Comparison of ENCODE assay signal across 12 mouse cellular contexts in the genomic region with DNA sequence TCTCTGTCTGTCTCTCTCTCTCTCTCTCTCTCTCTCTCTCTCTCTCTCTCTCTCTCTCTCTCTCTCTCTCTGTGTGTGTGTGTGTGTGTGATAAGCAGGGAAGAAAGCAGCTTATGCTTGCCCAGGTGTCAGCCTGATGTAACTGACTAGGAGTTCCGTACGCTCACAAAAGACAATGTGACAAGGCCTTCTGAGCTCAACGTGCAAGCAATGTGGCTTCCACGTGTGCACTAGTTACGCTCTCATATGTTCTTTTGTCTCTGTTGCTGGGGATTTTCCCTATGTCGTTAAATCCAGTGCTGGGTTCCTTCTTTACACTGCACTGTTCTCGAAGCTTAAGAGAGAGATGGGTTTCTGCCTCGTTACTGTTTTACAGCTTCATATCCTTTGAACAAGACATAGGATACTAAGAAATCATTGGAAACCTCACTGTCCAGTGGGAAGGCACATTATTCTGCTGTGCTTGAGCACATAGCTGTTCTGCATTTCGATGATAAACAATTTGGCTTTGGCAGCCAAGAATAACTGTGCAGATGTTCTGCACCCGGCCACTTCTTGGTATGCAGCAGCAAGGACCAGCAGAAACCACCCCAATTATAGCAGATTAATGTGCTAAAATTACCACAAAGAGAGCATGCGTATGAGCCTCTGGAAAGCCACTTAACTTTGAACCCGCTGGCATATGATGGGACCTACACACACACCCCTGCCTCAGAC.
DNase-seq lines count a peak whose midpoint lies in the region; ATAC-seq and TF ChIP-seq lines count a peak whose summit lies in the region.
"Had no signal": no experiment of that assay in that cellular context is flagged by ENCODE, and none has a peak within 500 bp of the region (broad histone marks: within the 10 kb centered on the region; RNA-seq: fewer than 3 reads in every experiment).

No protein-coding gene starts in this region.

- peak overlapping the region; percentile 30; the same call in 1 of the 2 replicates for H3K27ac ChIP-seq in embryonic facial prominence, embryonic 12.5 days
- H3K27ac ChIP-seq in embryonic facial prominence, embryonic 10.5 days (replicated peaks) = no peak overlapping the region; the same call in 1 of the 2 replicates
- peak overlapping the region; percentile 63 for H3K27ac ChIP-seq in midbrain, embryonic 12.5 days (replicated peaks)
- no peak overlapping the region for H3K27ac ChIP-seq in midbrain, embryonic 11.5 days (ENCODE audit: low read depth, low read length)
- H3K27ac ChIP-seq in forebrain, postnatal 0 days (ENCODE audit: low read depth, low read length) = peak overlapping the region; percentile 54
- peak overlapping the region; percentile 49 for H3K27ac ChIP-seq in neural tube, embryonic 14.5 days (ENCODE audit: low read depth, low read length)
- H3K27ac ChIP-seq in kidney, embryonic 16.5 days (ENCODE audit: low read length) = no peak overlapping the region
- H3K27ac ChIP-seq: limb, embryonic 15.5 days; stomach, embryonic 15.5 days had no signal

- peaks cover 7% of the 10 kb centered on the region; the same call in 1 of the 2 replicates for H3K4me1 ChIP-seq in embryonic facial prominence, embryonic 12.5 days
- H3K4me1 ChIP-seq in embryonic facial prominence, embryonic 10.5 days = peaks cover 10% of the 10 kb centered on the region
- peaks cover 24% of the 10 kb centered on the region for H3K4me1 ChIP-seq in midbrain, embryonic 12.5 days
- H3K4me1 ChIP-seq in midbrain, embryonic 11.5 days (ENCODE audit: control insufficient read depth, insufficient read depth, low read length) = peaks cover 5% of the 10 kb centered on the region; the same call in 1 of the 2 replicates
- H3K4me1 ChIP-seq in forebrain, postnatal 0 days (ENCODE audit: insufficient read depth) = peaks cover 6% of the 10 kb centered on the region; the same call in 1 of the 2 replicates
- 0 out of 2 replicates have a peak, but pooled peaks cover 5% of the 10 kb centered on the region for H3K4me1 ChIP-seq in neural tube, embryonic 14.5 days (ENCODE audit: control insufficient read depth, insufficient read depth, low read length)
- H3K4me1 ChIP-seq in kidney, embryonic 16.5 days (ENCODE audit: insufficient read depth, low read length) = no peaks in the 10 kb centered on the region
- H3K4me1 ChIP-seq: stomach, embryonic 15.5 days had no signal

- no peaks in the 10 kb centered on the region for H3K36me3 ChIP-seq in embryonic facial prominence, embryonic 12.5 days
- H3K36me3 ChIP-seq in embryonic facial prominence, embryonic 10.5 days (replicated peaks) = no peaks in the 10 kb centered on the region
- H3K36me3 ChIP-seq in midbrain, embryonic 12.5 days = no peaks in the 10 kb centered on the region
- H3K36me3 ChIP-seq in midbrain, embryonic 11.5 days (ENCODE audit: control insufficient read depth, insufficient read depth, low read length) = no peaks in the 10 kb centered on the region
- no peaks in the 10 kb centered on the region for H3K36me3 ChIP-seq in forebrain, postnatal 0 days (ENCODE audit: insufficient read depth)
- no peaks in the 10 kb centered on the region for H3K36me3 ChIP-seq in neural tube, embryonic 14.5 days (ENCODE audit: control insufficient read depth, insufficient read depth, low read length)
- H3K36me3 ChIP-seq in kidney, embryonic 16.5 days (ENCODE audit: insufficient read depth, low read length) = no peaks in the 10 kb centered on the region
- H3K36me3 ChIP-seq: limb, embryonic 15.5 days; stomach, embryonic 15.5 days had no signal

- H3K9me3 ChIP-seq in embryonic facial prominence, embryonic 12.5 days = no peaks in the 10 kb centered on the region
- no peaks in the 10 kb centered on the region for H3K9me3 ChIP-seq in embryonic facial prominence, embryonic 10.5 days
- H3K9me3 ChIP-seq in midbrain, embryonic 12.5 days = no peaks in the 10 kb centered on the region
- no peaks in the 10 kb centered on the region for H3K9me3 ChIP-seq in midbrain, embryonic 11.5 days (ENCODE audit: control insufficient read depth, low read length)
- H3K9me3 ChIP-seq in forebrain, postnatal 0 days (ENCODE audit: low read length) = no peaks in the 10 kb centered on the region
- H3K9me3 ChIP-seq in neural tube, embryonic 14.5 days (ENCODE audit: control insufficient read depth, low read length) = no peaks in the 10 kb centered on the region
- no peaks in the 10 kb centered on the region for H3K9me3 ChIP-seq in kidney, embryonic 16.5 days (ENCODE audit: low read length)
- H3K9me3 ChIP-seq: limb, embryonic 15.5 days; stomach, embryonic 15.5 days had no signal

- H3K4me2 ChIP-seq in embryonic facial prominence, embryonic 12.5 days (replicated peaks) = no peak overlapping the region
- no peak overlapping the region for H3K4me2 ChIP-seq in midbrain, embryonic 12.5 days (replicated peaks)
- no peak overlapping the region for H3K4me2 ChIP-seq in midbrain, embryonic 11.5 days
- no peak overlapping the region for H3K4me2 ChIP-seq in forebrain, postnatal 0 days (ENCODE audit: low read depth)
- no peak overlapping the region for H3K4me2 ChIP-seq in neural tube, embryonic 14.5 days (ENCODE audit: low read depth, low read length)
- H3K4me2 ChIP-seq in kidney, embryonic 16.5 days (replicated peaks; ENCODE audit: low read depth, low read length) = no peak overlapping the region
- H3K4me2 ChIP-seq: limb, embryonic 15.5 days; stomach, embryonic 15.5 days had no signal

- H3K27me3 ChIP-seq in embryonic facial prominence, embryonic 12.5 days = no peaks in the 10 kb centered on the region
- no peaks in the 10 kb centered on the region for H3K27me3 ChIP-seq in embryonic facial prominence, embryonic 10.5 days (replicated peaks; ENCODE audit: low read depth, poor library complexity, severe bottlenecking)
- H3K27me3 ChIP-seq in midbrain, embryonic 12.5 days = no peaks in the 10 kb centered on the region
- H3K27me3 ChIP-seq in midbrain, embryonic 11.5 days (ENCODE audit: control insufficient read depth, insufficient read depth, low read length) = no peaks in the 10 kb centered on the region
- no peaks in the 10 kb centered on the region for H3K27me3 ChIP-seq in forebrain, postnatal 0 days (ENCODE audit: insufficient read depth, low read length)
- no peaks in the 10 kb centered on the region for H3K27me3 ChIP-seq in neural tube, embryonic 14.5 days (ENCODE audit: control insufficient read depth, insufficient read depth, low read length)
- no peaks in the 10 kb centered on the region for H3K27me3 ChIP-seq in kidney, embryonic 16.5 days (ENCODE audit: insufficient read depth, low read length)
- H3K27me3 ChIP-seq: limb, embryonic 15.5 days; Patski; stomach, embryonic 15.5 days had no signal

- no peak for ATAC-seq in embryonic facial prominence, embryonic 12.5 days (ENCODE audit: insufficient number of reproducible peaks, insufficient read depth, low FRiP score, low TSS enrichment)
- ATAC-seq in midbrain, embryonic 12.5 days (ENCODE audit: low FRiP score, low read depth) = no peak
- ATAC-seq in midbrain, embryonic 11.5 days (ENCODE audit: low FRiP score) = no peak
- peak; percentile 59 for ATAC-seq in forebrain, postnatal 0 days
- ATAC-seq in neural tube, embryonic 14.5 days (ENCODE audit: low read depth) = no peak
- no peak for ATAC-seq in kidney, embryonic 16.5 days (ENCODE audit: low FRiP score, low TSS enrichment)
- ATAC-seq: Patski had no signal

- H3K4me3 ChIP-seq in embryonic facial prominence, embryonic 12.5 days = no peak overlapping the region
- H3K4me3 ChIP-seq in embryonic facial prominence, embryonic 10.5 days = no peak overlapping the region
- H3K4me3 ChIP-seq in midbrain, embryonic 12.5 days = no peak overlapping the region
- H3K4me3 ChIP-seq in midbrain, embryonic 11.5 days (ENCODE audit: low read depth, low read length) = no peak overlapping the region
- H3K4me3 ChIP-seq in forebrain, postnatal 0 days (ENCODE audit: low read depth, low read length) = no peak overlapping the region
- no peak overlapping the region for H3K4me3 ChIP-seq in neural tube, embryonic 14.5 days (ENCODE audit: low read depth, low read length)
- H3K4me3 ChIP-seq in kidney, embryonic 16.5 days (ENCODE audit: low read length) = no peak overlapping the region
- H3K4me3 ChIP-seq: limb, embryonic 15.5 days; stomach, embryonic 15.5 days had no signal

- 70% methylated on average over 12 of the region's 12 CpGs for WGBS in embryonic facial prominence, embryonic 12.5 days
- 79% methylated on average over 12 of the region's 12 CpGs for WGBS in embryonic facial prominence, embryonic 10.5 days
- WGBS in midbrain, embryonic 12.5 days = 64% methylated on average over 12 of the region's 12 CpGs
- 77% methylated on average over 12 of the region's 12 CpGs for WGBS in midbrain, embryonic 11.5 days
- whole genome bisulfite sequencing in forebrain, postnatal 0 days = 34% methylated on average over 12 of the region's 12 CpGs
- 53% methylated on average over 12 of the region's 12 CpGs for WGBS in neural tube, embryonic 14.5 days
- 65% methylated on average over 12 of the region's 12 CpGs for WGBS in kidney, embryonic 16.5 days

- no peak overlapping the region for H3K9ac ChIP-seq in embryonic facial prominence, embryonic 12.5 days
- H3K9ac ChIP-seq in midbrain, embryonic 12.5 days (replicated peaks) = no peak overlapping the region
- H3K9ac ChIP-seq in midbrain, embryonic 11.5 days (ENCODE audit: low read length) = no peak overlapping the region
- no peak overlapping the region for H3K9ac ChIP-seq in forebrain, postnatal 0 days
- no peak overlapping the region for H3K9ac ChIP-seq in neural tube, embryonic 14.5 days (replicated peaks; ENCODE audit: low read depth, low read length)
- H3K9ac ChIP-seq in kidney, embryonic 16.5 days (replicated peaks; ENCODE audit: low read length) = no peak overlapping the region
- H3K9ac ChIP-seq: limb, embryonic 15.5 days; stomach, embryonic 15.5 days had no signal

- DNase-seq in embryonic facial prominence, embryonic 10.5 days (ENCODE audit: low spot score) = no peak
- no peak for DNase-seq in midbrain, embryonic 11.5 days (ENCODE audit: low spot score, missing footprints)
- DNase-seq in forebrain, postnatal 0 days = peak; percentile 63
- DNase-seq in adrenal gland, postnatal 10 days = no peak
- DNase-seq: lung, postnatal 4 days had no signal

- TF ChIP-seq CTCF in forebrain, postnatal 0 days (IDR thresholded peaks at IDR 0.05; ENCODE audit: low read depth) = no peak

Comparison
In these comparisons a context has a peak if more than half of its experiments do, and no peak if none do; other contexts are left out.
1. H3K27ac ChIP-seq: peak in embryonic facial prominence, embryonic 12.5 days (single experiment), midbrain, embryonic 12.5 days (single experiment), forebrain, postnatal 0 days (single experiment) and neural tube, embryonic 14.5 days (single experiment); none in embryonic facial prominence, embryonic 10.5 days (single experiment), midbrain, embryonic 11.5 days (single experiment) and kidney, embryonic 16.5 days (single experiment).